Mouse (Mus musculus) left cerebral cortex, postnatal 25 days (tissue): ENCODE measurements at regions not wholly inside any gene's neighbourhood (a gene's known extent, or its start where the extent isn't known, plus 50 kb on each side); places are given as distances from the start of the nearest gene placed in this dataset.
A peak's percentile ranks its signal among the peaks of the same experiment; 100 is the strongest.

ENCODE experiments used
- DNase-seq, 2 experiments: peaks; one replicate each; pipeline ENCODE4 v3.0.0; 2022; ENCODE audit warnings: low spot score in 2 of 2, mixed read lengths in 1 of 2
- intact Hi-C: fragments of 180-260 bp; cut with DNase I; formaldehyde crosslinking; loops from one replicate; pipeline ENCODE4 v1.15.1; 2025

GRCm38 (mm10) chr15:59954345-59954744 lies 62.1 kb downstream of the 4933412E24Rik start:
- DNase-seq: peak; percentile 65 to 92
- intact Hi-C loops: no loop called here

DNA sequence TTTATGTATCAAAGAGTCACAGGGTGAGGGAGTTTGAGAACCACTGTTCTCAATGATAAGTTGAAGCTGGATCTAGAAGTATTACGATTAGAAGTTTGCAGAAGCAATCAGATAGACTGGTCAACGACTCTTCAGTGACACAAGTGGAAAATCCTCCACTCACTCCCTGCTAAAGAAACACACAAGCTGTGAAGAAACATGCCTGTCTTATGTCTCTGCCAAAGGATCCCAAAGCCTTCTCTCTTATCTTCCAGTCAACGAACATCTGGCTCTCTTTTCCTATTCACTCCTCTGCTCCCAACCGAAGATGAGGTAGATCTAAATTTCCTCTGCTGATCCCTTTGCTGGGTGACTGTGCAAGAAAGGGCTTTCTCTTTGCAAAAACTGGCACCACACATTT lies 62.6 kb downstream of the 4933412E24Rik start:
- intact Hi-C loops: no loop called here
- DNase-seq: peak in 1 of 2 experiments; percentile 3

DNA sequence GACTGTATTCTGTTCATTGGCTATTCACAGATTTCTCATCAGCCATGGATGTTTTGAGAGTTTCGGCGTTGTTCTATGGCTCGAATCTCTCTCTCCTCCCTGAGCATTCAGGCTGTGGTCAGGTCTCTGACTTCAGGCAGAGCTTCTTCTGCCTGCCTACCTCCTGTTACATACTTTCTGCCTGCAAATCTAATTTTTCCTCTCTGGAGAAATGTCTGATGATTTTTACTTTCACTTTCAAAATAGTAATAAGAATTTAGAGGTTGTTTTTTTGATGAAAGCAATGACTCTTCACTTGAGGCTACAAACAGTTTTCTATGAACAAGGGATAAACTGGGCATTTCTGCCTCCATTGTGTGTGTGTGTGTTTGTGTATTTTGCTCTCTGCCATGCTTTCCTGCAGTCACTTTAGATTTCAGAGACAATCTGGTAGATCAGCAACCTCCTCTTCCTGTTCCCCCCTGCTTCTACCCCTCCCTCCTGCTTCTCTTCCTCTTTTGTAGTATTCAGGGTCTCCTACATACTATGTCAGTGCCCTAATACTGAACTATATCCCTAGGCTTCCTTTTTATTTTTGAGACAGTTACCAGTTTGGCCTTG lies 65.7 kb downstream of the 4933412E24Rik start:
- intact Hi-C loops: no loop called here
- no peak for DNase-seq

DNA sequence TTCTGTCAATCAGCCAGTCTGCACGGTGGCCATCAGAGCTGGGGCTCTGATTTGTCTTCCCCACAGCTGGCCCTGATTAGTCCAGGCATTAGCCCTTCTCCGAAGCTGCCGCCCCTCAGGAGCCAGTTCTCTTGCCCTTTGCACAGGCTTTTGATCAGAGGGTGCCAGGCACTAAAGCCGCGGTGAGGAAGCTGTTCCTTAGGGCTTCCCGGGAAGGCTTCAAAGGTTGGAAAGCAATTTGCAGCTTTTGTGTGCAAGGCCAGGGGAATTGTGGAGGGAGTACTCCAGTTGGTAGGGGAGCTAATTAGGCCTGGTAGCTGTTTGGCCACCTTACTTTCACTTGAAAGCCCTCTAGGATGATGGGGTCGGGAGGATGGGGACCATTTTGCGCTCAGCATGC lies 71.2 kb downstream of the 4933412E24Rik start:
- intact Hi-C loops: no loop called here
- no peak for DNase-seq

DNA sequence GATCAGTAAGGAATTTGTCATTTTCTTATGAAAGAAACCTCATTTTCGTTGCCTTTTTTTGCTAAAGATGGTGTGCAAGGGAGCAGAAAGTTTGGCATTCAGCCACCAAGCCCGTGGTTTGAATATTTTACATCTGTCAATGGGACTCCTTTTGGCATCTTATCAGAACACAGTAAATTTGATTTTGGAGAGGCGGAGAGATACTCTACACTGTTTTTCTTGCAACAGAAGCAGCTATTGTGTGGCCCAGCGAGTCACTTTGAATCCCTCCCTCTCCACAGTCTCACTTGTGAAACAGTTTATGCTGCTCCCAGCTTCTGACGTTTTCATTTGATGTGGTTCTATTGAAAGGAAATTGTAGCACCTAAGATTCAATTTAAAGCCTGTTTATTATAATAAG lies 79.9 kb downstream of the 4933412E24Rik start:
- intact Hi-C loops: no loop called here
- DNase-seq: peak in 1 of 2 experiments; percentile 13

GRCm38 (mm10) chr15:59913860-59914259 lies 102.6 kb downstream of the 4933412E24Rik start:
- DNase-seq: no peak
- intact Hi-C loops: no loop called here

DNA sequence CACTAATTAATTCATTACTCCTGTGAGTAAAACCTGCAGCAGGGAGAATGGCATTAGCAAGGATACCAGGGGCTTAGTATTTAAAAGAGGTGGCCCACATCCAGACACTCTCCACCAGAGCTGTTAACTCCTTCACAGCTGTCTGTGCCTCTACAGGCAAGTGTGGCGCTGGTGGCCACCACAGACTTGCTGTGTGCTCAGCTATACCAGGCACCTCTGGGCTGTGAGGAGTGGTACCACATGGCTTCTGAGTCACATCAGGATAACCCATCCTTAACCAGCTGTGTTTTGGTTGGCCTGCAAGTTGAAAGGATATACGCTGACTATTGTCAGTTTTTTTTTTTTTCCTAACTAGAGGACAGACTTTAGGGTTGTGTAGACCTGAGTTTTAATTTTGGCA lies 108.1 kb downstream of the 4933412E24Rik start:
- intact Hi-C loops: loop anchor here (5.0 kb wide), 1 partner anchor 1189 kb away; no protein-coding TSS in a partner anchor
- no peak for DNase-seq

DNA sequence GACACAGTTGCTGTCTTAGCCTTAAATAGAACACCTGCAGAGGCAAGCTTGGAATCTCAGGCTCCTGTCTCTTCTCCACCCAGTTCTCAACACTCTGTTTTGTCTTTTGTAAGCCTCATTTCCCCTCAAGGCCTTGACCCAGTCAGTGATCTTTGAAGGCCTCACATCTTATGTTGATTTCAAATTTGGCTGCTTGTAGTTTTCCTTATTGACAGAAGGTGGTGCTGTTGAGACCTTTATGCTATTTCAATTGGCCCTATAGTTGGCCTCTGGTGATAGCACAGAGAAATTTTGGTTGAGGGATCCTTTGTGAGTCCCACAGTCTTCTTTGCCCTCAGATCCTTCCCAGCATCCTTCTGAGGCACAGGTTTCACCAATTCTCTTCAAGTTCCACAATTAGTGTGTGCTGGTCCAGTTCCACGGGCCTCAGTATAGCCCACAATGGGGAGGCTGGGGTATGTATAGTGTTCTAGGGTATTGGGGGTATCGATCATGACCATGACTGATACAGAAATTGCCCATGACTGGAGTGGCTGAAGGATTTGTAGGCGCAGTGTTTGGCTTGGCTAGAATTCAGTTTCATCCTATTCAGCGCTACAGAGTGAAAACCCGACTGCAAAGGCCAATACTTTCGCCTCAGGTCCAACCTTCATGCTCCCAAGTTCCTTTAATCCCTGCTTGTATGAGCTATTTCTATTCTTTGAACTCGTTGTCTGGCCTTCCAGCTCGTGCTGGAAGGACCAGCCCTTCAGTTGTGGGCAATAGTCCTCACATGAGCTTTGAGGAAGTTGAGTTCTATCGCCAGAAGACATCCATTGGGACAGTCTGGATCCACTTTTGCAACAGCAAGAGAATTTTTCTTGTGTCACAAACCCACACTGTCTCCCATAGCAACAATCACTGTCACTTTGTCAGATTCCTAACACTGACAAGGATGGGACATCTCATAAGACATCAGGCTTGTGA lies 110.3 kb downstream of the 4933412E24Rik start:
- DNase-seq: peak in 1 of 2 experiments; percentile 11
- intact Hi-C loops: loop anchor here (5.0 kb wide), 1 partner anchor 1191 kb away; no protein-coding TSS in a partner anchor

DNA sequence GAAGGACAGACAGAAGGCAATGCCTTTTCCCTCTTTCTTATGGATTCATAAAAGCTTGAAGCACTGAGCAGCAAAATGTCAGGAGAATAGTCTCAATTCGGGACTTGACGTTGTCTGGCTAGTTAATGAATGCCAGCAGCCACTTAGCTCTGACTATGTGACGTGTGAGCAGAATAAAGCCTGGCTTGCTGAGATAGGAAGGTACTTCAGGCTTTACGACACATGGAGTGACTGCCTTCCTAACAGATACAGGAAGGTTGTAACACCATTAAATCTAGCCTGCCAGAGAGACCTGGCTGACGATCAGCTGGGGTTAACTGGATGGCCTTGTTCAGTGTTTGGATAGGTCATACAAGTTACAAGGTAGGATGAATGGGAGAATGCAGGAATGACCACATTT lies 111.7 kb downstream of the 4933412E24Rik start:
- no peak for DNase-seq
- intact Hi-C loops: loop anchor here (5.0 kb wide), 1 partner anchor 1193 kb away; no protein-coding TSS in a partner anchor

GRCm38 (mm10) chr15:59888996-59889395 lies 127.4 kb downstream of the 4933412E24Rik start:
- intact Hi-C loops: no loop called here
- DNase-seq: no peak

DNA sequence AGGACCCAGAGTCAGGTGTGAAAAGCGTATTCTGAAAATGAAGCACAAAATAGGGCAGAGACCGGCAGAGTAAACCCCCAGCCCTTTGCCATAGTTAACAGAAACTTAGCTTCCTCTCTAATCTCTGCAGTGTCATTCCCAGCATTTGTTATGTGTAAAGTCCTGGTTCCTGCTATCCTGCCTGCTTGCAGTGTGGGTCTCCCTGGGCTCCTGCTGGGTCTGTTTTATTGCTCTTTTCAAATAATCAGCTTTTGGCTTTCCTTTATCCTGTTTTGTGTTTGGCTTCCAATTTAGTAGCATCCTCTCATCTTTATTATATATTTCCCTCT lies 128.3 kb downstream of the 4933412E24Rik start:
- intact Hi-C loops: no loop called here

GRCm38 (mm10) chr15:59887381-59888130 lies 128.9 kb downstream of the 4933412E24Rik start:
- intact Hi-C loops: no loop called here
- no peak for DNase-seq

More for the DNA sequence above, 128.3 kb downstream of the 4933412E24Rik start:
- no peak for DNase-seq

- intact Hi-C loops: no loop called here
- DNase-seq: no peak
These were observed 130.4 kb downstream of the 4933412E24Rik start for GRCm38 (mm10) chr15:59886036-59886435.

DNA sequence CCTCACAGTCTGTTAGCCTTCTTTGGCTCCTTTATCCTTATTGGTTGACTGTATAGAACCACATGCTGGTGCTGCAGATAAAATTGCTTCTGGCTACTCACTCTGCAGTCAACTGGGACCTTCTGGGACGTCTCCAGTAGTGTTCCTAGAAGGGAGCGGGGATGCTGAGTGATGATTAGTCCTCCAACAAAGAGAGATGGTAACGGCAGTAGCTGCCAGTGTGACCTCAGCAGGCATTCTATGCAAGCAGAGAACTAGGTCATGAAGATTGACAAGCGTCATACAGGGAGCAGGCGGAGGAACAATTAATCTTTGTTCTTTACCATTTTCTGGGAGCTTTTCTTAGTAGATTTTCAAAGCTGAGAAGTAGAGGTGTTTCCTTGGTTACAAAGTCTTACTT lies 134.0 kb downstream of the 4933412E24Rik start:
- intact Hi-C loops: no loop called here
- DNase-seq: no peak

GRCm38 (mm10) chr15:59880426-59880825 lies 136.0 kb downstream of the 4933412E24Rik start:
- peak in 1 of 2 experiments; percentile 51 for DNase-seq
- intact Hi-C loops: no loop called here

- intact Hi-C loops: loop anchor here (5.0 kb wide), 1 partner anchor 943 kb away; no protein-coding TSS in a partner anchor
- no peak for DNase-seq
These were observed 137.1 kb downstream of the 4933412E24Rik start for GRCm38 (mm10) chr15:59879311-59879710.

DNA sequence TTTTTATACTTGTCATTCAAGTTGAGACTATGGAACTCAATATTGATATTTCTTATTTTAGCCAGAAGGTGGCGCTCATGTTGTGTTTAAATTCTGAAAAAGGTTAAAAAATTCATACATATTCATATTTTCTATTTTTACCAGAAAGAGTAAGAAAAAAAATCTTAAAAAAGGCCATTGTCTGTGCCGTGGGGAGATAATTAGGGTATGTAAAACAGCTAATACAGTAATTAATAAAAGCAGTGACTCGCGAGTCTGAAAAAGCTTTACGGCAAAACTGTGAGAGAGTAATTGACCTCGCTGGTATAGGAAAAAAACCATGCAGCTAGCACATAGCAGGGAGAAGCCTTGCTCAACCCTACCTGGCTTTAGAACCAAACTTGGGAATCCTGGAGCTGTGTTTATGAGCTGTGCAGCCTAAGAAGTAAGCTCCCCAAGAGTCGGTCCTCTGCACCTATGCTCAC lies 140.1 kb downstream of the 4933412E24Rik start:
- peak in 1 of 2 experiments; percentile 18 for DNase-seq
- intact Hi-C loops: loop anchor here (2.0 to 5.0 kb wide), 2 partner anchors 946 to 1220 kb away; no protein-coding TSS in a partner anchor

DNA sequence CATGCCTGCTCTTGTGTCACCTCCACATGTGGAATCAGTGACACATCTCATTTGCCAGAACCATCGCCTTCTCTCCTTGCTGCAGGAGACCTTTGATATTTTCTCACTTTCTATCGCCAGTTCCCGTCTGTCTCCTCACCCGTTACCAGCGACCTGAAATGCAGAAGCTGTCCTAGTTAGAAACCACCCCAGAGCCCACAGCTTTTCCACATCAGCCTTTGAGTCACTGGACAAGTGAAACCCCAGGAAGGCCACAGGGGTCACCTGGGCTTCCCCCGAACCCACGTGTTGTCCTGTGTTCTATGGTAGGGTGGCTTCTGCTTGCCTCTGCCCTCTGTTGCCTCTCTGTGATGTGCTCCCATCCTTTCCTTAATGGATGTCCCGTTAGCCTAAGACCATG lies 149.7 kb downstream of the 4933412E24Rik start:
- intact Hi-C loops: no loop called here

GRCm38 (mm10) chr15:59864746-59865499 lies 151.5 kb downstream of the 4933412E24Rik start:
- DNase-seq: no peak
- intact Hi-C loops: loop anchor here (2.0 kb wide), 1 partner anchor 476 kb away; no protein-coding TSS in a partner anchor

More for the DNA sequence above, 149.7 kb downstream of the 4933412E24Rik start:
- DNase-seq: no peak
